Mouse (Mus musculus) ES-Bruce4 (cell line): ENCODE results near the gene Ehmt1.

ENCODE experiments used
- CTCF ChIP-seq: IDR thresholded peaks from one replicate; pipeline ENCODE4 v1.8.1; 2011; ENCODE audit warnings: low read depth, low read length
- POLR2A ChIP-seq: IDR thresholded peaks from one replicate; pipeline ENCODE4 v1.8.1; 2011; ENCODE audit warnings: low read length; ENCODE audit not compliant: insufficient read depth

- TF ChIP-seq POLR2A (no peak), CTCF (no peak)
Measured at GRCm38 (mm10) chr2:24888895-24889294, 30.5 kb downstream of the Ehmt1 start.
